Mouse (Mus musculus): ENCODE results near the gene Adgrg7. TPM values are rescaled to one million over a fixed set of nuclear protein-coding genes. Genes with fewer than 3 reads are reported as not detected.

The Adgrg7 gene
- polyA plus RNA-seq, 1 experiment from 2014 or later, result not detected

DNA sequence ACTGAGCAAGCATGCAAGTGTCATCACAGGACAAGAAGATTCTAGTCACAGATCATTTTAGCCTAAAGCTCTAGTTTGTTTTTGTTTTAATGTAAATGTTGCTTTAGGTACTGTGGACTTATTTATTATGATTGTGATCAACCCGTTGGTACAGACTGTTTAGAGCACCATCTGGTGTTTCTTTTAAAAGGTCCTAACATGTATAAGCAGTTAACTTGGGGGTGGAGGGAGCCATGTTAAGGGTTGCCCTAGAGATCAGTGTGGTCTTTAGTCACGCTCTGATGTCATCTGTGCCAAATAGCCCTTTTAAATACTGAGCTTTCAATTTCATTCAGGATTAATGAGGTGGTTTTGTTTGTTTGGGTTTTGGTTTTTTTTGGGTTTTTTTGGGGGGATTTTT is 99.2 kb downstream of the Adgrg7 start:
- no peak overlapping the region for H3K4me3 ChIP-seq (replicated peaks)
- 76% methylated on average over 2 of the region's 2 CpGs for WGBS
- ATAC-seq, result no peak
- H3K4me1 ChIP-seq (replicated peaks), result no peaks in the 10 kb centered on the region
- no peak overlapping the region for H3K9ac ChIP-seq (replicated peaks)
- no peaks in the 10 kb centered on the region for H3K9me3 ChIP-seq
- no peaks in the 10 kb centered on the region for H3K27me3 ChIP-seq
- H3K4me2 ChIP-seq (replicated peaks), result no peak overlapping the region
- H3K27ac ChIP-seq, result no peak overlapping the region
- H3K36me3 ChIP-seq, result peaks cover 30% of the 10 kb centered on the region

DNA sequence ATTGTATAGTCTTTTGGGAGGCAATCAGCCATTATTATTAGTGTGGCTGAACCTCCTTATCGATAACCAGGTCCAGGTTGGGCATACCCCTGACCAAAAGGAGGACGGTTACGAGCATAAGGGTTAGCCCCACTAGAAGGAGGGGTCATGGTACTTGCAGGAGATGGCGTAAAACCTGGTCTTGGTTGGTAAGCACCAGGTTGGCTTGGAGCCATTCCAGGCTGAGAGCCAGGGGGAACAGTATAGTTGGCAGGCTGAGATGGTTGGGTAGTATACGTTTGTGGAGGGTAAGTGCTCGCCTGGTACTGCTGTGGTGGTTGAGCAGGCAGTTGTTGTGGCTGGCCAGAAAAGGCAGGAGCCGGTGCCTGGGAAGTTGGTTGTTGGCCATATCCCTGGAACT is 104.9 kb downstream of the Adgrg7 start:
- no peak for ATAC-seq
- no peaks in the 10 kb centered on the region for H3K9me3 ChIP-seq
- 94% methylated on average over 7 of the region's 7 CpGs for WGBS

DNA sequence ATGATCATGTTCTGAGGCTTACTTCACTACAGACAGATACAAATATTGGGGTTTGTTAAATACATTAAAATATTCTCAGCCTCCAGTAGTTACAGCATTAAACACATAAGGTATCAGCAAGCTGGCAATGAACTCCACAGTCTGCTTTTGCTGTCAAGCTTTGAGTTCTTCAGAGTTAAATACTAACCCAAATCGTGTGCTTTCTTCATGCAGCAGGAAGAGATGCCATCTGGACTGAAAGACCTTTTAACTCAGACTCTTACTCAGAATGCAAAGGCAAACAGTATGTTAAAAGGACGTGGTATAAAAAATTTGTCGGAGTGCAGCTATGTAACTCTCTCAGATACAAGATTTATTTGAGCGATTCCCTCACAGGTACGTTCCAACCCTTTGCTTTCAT is 108.9 kb downstream of the Adgrg7 start:
- no peak overlapping the region for H3K27ac ChIP-seq
- no peak overlapping the region for H3K9ac ChIP-seq (replicated peaks)
- peaks cover 46% of the 10 kb centered on the region for H3K36me3 ChIP-seq
- no peaks in the 10 kb centered on the region for H3K27me3 ChIP-seq
- H3K4me1 ChIP-seq (replicated peaks), result no peaks in the 10 kb centered on the region
- H3K9me3 ChIP-seq, result no peaks in the 10 kb centered on the region
- no peak for ATAC-seq
- no peak overlapping the region for H3K4me3 ChIP-seq (replicated peaks)
- H3K4me2 ChIP-seq (replicated peaks), result no peak overlapping the region
- 93% methylated on average over 5 of the region's 5 CpGs for WGBS

More for the DNA sequence above, 104.9 kb downstream of the Adgrg7 start:
- Histone ChIP-seq H3K27me3 (no peaks in the 10 kb centered on the region), H3K4me2 (replicated peaks) (no peak overlapping the region), H3K27ac (no peak overlapping the region), H3K4me1 (replicated peaks) (no peaks in the 10 kb centered on the region), H3K4me3 (replicated peaks) (no peak overlapping the region), H3K9ac (replicated peaks) (no peak overlapping the region), H3K36me3 (peaks cover 39% of the 10 kb centered on the region)

DNA sequence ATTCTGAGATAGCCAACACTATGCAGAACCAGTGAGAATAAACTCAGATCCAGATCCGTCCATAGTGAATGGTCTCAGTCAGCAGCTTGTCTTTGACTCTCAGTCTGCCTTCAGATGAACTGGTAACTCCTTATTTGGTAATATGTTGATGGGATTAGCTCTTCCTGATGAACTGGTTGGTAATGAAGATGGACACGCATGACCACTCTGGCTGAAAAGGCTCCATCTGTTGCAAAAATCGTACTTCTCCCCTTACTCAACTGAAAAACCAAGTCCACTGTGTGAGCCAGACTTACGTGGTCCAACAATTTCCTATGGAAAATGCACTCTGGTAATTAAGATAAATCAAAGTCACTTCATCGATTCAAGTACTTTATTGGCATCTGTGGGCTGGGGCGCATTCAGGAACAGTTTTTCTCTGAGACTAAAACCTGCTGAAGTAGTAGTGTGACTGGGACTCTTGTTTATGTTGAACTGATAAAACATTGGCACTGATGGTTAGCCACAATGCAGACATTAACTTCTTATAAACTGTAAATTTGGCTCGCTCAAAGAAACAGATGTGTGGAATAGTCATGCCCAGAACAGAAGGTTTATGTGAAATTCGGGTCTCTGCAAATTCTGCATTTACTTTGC is 114.5 kb downstream of the Adgrg7 start:
- Histone ChIP-seq H3K4me3 (replicated peaks) (no peak overlapping the region), H3K9me3 (no peaks in the 10 kb centered on the region), H3K36me3 (peaks cover 21% of the 10 kb centered on the region), H3K27me3 (no peaks in the 10 kb centered on the region), H3K4me2 (replicated peaks) (no peak overlapping the region), H3K27ac (no peak overlapping the region), H3K4me1 (replicated peaks) (0 out of 2 replicates have a peak, but pooled peaks cover 3% of the 10 kb centered on the region), H3K9ac (replicated peaks) (no peak overlapping the region)
- WGBS, result 64% methylated on average over 8 of the region's 8 CpGs
- ATAC-seq, result 0 out of 2 replicates have a peak, but pooled peaks have one; percentile 34

DNA sequence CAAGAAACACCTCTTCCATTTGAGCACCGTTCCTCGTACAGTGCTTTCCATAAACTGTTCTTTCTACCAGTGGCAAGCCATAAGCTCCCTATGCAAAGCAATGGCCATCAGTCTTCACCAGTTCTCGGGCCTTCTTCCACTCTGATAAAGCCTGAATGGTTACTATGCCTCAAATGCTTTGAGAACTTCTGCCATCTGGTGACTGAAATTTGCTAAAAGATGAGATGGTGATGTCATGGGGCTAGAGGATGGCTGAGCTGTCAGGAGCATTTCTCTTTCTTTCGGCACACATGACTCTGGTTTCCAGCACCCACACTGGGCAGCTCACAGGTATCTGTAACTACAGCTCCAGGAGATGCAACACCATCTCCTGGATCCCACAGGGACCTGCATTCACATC is 118.5 kb downstream of the Adgrg7 start:
- no peaks in the 10 kb centered on the region for H3K36me3 ChIP-seq
- 81% methylated on average over 4 of the region's 4 CpGs for WGBS
- ATAC-seq, result no peak
- H3K9me3 ChIP-seq, result no peaks in the 10 kb centered on the region
- H3K27me3 ChIP-seq, result no peaks in the 10 kb centered on the region
- 0 out of 2 replicates have a peak, but pooled peaks cover 3% of the 10 kb centered on the region for H3K4me1 ChIP-seq (replicated peaks)
- H3K4me2 ChIP-seq (replicated peaks), result no peak overlapping the region
- H3K27ac ChIP-seq, result no peak overlapping the region
- no peak overlapping the region for H3K9ac ChIP-seq (replicated peaks)
- no peak overlapping the region for H3K4me3 ChIP-seq (replicated peaks)

Other genes with a start within 250 kb of the Adgrg7 start
- gene Tfg, start 78.4 kb downstream of the Adgrg7 start, polyA plus RNA-seq (2015; fragmentation: Nextera tagmentation; extraction: Ambion mirVana), result 159 and 168 TPM in 2 replicates
- 3.7 and 4.7 TPM in 2 replicates for gene Tmem45a, start 90.3 kb upstream of the Adgrg7 start, polyA plus RNA-seq (2015; fragmentation: Nextera tagmentation; extraction: Ambion mirVana)
- gene Lnp1, start 132.2 kb upstream of the Adgrg7 start, polyA plus RNA-seq (2015; fragmentation: Nextera tagmentation; extraction: Ambion mirVana), result 0.32 TPM in 1 of 2 replicates, not detected in the other

Data from midbrain, embryonic 13.5 days (tissue).